Mouse (Mus musculus) liver, embryonic 14.5 days (tissue): ENCODE data around the gene Rars2. TPM values are rescaled to one million over a fixed set of nuclear protein-coding genes. Genes with fewer than 3 reads are reported as not detected.

Experiments
- ATAC-seq: fragments of 200-750 bp; cut with Nextera tagmentation; 2 replicates; pipeline ENCODE4 v1.8.0; 2017; ENCODE audit warnings: moderate number of reproducible peaks, mild to moderate bottlenecking, moderate library complexity; ENCODE audit not compliant: insufficient read depth
- DNase-seq, 3 experiments: peaks; one replicate each; pipeline ENCODE4 v3.0.0-alpha.2; 2012 to 2013; ENCODE audit warnings: low read depth in 3 of 3, low spot score in 3 of 3
- H3K27ac ChIP-seq: fragments of 300-500 bp; sonication (generic); 2 replicates; pipeline ENCODE4 v1.5.1; 2014; ENCODE audit warnings: moderate library complexity, mild to moderate bottlenecking, control low read depth, inconsistent platforms
- H3K27me3 ChIP-seq: fragments of 300-500 bp; sonication (generic); 2 replicates; pipeline ENCODE4 v1.6.1; 2014; ENCODE audit warnings: mild to moderate bottlenecking, low read length, moderate library complexity; ENCODE audit not compliant: control insufficient read depth, insufficient read depth
- H3K36me3 ChIP-seq: fragments of 300-500 bp; sonication (generic); replicated peaks from 2 replicates; pipeline ENCODE4 v1.6.1; 2014; ENCODE audit warnings: low read depth; ENCODE audit not compliant: control insufficient read depth, insufficient read depth
- H3K4me1 ChIP-seq, 2 experiments: fragments of 200-500 bp in 1 of 2; fragments of 300-500 bp in 1 of 2; sonication (generic) in 1 of 2; replicated peaks; 2 replicates each; pipeline ENCODE4 v1.6.1; 2012 to 2014; ENCODE audit warnings: antibody characterized with exemption in 1 of 2, inconsistent platforms in 1 of 2, low read length in 1 of 2; ENCODE audit not compliant: control insufficient read depth in 2 of 2, insufficient read depth in 2 of 2
- H3K4me2 ChIP-seq: fragments of 300-500 bp; sonication (generic); 2 replicates; pipeline ENCODE4 v1.6.1; 2014; ENCODE audit warnings: low read depth, mild to moderate bottlenecking, control low read depth, moderate library complexity
- H3K4me3 ChIP-seq, 2 experiments: fragments of 200-500 bp in 1 of 2; fragments of 300-500 bp in 1 of 2; sonication (generic) in 1 of 2; 2 replicates each; pipeline ENCODE4 v1.5.1; 2012 to 2014; ENCODE audit warnings: low read depth in 2 of 2, low read length in 2 of 2, mild to moderate bottlenecking in 2 of 2, control low read depth in 1 of 2, inconsistent platforms in 1 of 2, moderate library complexity in 1 of 2; ENCODE audit not compliant: insufficient read depth in 1 of 2
- H3K9ac ChIP-seq: fragments of 300-500 bp; sonication (generic); replicated peaks from 2 replicates; pipeline ENCODE4 v1.6.1; 2014; ENCODE audit warnings: mild to moderate bottlenecking, control low read depth, moderate library complexity
- H3K9me3 ChIP-seq: fragments of 300-500 bp; sonication (generic); 2 replicates; pipeline ENCODE4 v1.6.1; 2016; ENCODE audit warnings: low read length, mixed read lengths; ENCODE audit not compliant: control insufficient read depth
- CTCF ChIP-seq: IDR thresholded peaks from 2 replicates; pipeline ENCODE4 v1.5.1; 2016; ENCODE audit warnings: antibody characterized with exemption, low read depth, control low read depth
- EP300 ChIP-seq: IDR thresholded peaks from 2 replicates; pipeline ENCODE4 v1.6.1; 2016; ENCODE audit warnings: antibody characterized with exemption, low read depth
- WGBS: fragments of 180-500 bp; shearing (Covaris S2); extraction: QIAGEN DNeasy Blood & Tissue Kit; methylation state at CpG from one replicate; pipeline ENCODE4 v1.1.7; 2014; ENCODE audit not compliant: insufficient replicate concordance; 5-methylcytosine and 5-hydroxymethylcytosine counted together
- polyA plus RNA-seq, 2 experiments: library from polyadenylated mRNA; depleted of rRNA in 1 of 2; stranded (reverse) in 1 of 2; unstranded in 1 of 2; fragments of >200 nt; fragmentation: Nextera tagmentation in 1 of 2; extraction: Ambion mirVana in 1 of 2; gene quantifications; 2 replicates each; pipeline versions ENCODE4 v1.2.1 to v1.2.3; 2012 to 2014

The Rars2 gene
- polyA plus RNA-seq, 2 experiments, result 17.4 to 23.5 TPM

DNA sequence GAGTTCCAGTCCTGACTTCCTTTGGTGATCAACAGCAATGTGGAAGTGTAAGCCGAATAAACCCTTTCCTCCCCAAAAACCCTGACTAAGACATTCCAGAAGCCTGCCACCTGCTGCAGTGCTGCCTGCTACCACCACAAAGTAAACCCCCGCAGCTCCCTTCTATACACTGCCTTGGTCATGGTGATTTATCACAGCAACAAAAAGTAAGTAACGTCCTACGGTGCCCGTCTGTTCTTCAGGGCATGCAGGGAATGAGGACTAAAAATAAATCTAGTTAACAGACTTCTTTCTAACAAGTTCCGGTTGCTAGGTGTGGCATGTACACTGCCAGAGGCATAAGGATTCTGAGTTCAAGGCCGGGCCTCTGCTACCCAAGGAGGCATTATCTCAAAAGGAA lies 32.8 kb upstream of the Rars2 start:
- H3K27ac ChIP-seq, result no peak overlapping the region
- H3K36me3 ChIP-seq, result peaks cover 51% of the 10 kb centered on the region
- ATAC-seq (no peak), DNase-seq (no peak)
- no peak overlapping the region for H3K9ac ChIP-seq
- TF ChIP-seq EP300, result no peak
- no peak overlapping the region for H3K4me2 ChIP-seq
- 57% methylated on average over 7 of the region's 7 CpGs for WGBS
- no peaks in the 10 kb centered on the region for H3K27me3 ChIP-seq
- no peak overlapping the region for H3K4me3 ChIP-seq
- no peaks in the 10 kb centered on the region for H3K4me1 ChIP-seq
- no peaks in the 10 kb centered on the region for H3K9me3 ChIP-seq

DNA sequence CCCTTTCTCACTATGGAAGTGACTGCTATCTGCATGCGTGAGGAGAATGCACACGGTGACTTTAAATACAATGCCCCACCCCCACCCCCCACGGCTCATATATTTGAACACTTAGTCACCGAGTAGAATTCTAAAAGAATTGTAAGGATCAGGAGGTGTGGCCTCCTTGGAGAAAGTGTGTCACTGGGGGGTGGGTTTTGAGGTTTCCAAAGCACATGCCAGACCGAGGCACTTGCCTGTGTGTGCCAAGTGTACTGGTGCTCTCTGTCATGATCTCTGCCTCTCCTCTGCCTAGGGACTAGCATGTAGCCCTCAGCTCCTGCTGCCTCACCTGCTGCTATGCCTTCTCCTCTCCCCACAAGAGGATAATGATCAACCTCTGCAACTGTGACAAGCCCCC lies 32.3 kb upstream of the Rars2 start:
- DNase-seq (no peak), ATAC-seq (no peak)
- H3K4me1 ChIP-seq, result no peaks in the 10 kb centered on the region
- no peak overlapping the region for H3K27ac ChIP-seq
- no peak overlapping the region for H3K4me2 ChIP-seq
- no peaks in the 10 kb centered on the region for H3K27me3 ChIP-seq
- no peak overlapping the region for H3K9ac ChIP-seq
- WGBS, result 55% methylated on average over 5 of the region's 5 CpGs
- H3K4me3 ChIP-seq, result no peak overlapping the region
- H3K9me3 ChIP-seq, result no peaks in the 10 kb centered on the region
- TF ChIP-seq EP300 (no peak), CTCF (no peak)
- H3K36me3 ChIP-seq, result peaks cover 46% of the 10 kb centered on the region

DNA sequence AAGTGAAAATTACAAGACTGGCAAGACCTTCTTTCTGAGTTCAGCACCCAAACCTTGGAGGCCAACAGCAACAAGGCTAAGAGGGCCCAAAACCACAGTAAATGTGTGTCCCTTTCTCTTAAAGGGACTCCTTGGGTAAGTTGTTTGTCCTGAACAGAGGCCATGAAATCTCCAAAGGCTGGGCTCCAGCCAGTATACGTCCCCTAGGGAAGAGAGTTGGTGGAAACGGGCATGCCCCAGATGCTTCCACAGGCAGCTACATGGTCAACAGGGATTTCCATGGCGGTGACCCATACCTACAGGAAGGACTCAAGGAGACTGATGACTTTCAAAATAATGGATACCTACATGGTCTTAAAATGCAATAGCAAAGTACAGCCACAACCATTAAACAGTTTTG lies 31.3 kb upstream of the Rars2 start:
- ATAC-seq (no peak), DNase-seq (no peak)
- Histone ChIP-seq H3K4me1 (no peaks in the 10 kb centered on the region), H3K4me3 (no peak overlapping the region), H3K27ac (no peak overlapping the region), H3K9me3 (no peaks in the 10 kb centered on the region), H3K9ac (no peak overlapping the region), H3K36me3 (peaks cover 39% of the 10 kb centered on the region), H3K4me2 (no peak overlapping the region), H3K27me3 (no peaks in the 10 kb centered on the region)
- WGBS, result 91% methylated on average over 3 of the region's 3 CpGs
- TF ChIP-seq EP300 (no peak), CTCF (no peak)

DNA sequence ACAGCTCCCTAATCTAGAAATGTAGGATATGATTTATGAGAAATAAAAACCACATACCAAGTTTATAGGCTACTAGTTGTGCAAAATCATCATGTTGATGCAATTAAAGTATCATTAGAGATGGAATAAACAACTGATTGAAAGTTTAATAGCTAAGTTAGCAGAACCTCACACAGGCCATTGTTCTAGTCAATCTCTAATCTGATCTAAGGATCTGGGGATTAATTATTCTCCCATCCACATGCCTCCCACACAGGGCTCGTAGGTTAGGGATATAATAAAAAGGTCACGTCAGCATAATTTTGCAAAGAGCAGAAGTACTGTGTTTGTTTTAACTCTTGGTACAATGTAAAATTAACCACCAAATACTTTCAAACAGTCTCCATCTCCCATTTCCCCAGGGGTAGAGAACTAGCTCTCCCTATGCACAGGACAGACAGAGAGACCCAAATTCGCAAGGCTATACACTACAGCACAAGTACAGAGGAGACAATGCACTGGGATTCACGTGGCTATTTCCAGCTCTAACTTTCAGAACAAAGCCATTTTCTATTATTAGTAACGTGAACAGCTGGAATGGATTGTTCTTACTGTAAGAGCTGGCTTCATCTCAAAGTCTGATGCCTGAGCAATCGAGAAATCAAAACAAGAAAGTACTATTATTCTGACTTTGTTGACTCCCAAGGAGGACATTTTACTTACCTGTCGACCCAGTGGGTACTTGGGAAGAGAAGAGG lies 29.7 kb upstream of the Rars2 start:
- no peak for DNase-seq
- H3K4me2 ChIP-seq, result no peak overlapping the region
- TF ChIP-seq EP300, result no peak
- H3K4me3 ChIP-seq, result no peak overlapping the region
- no peak overlapping the region for H3K27ac ChIP-seq
- WGBS, result 78% methylated on average over 7 of the region's 7 CpGs
- no peak for ATAC-seq
- H3K4me1 ChIP-seq, result no peaks in the 10 kb centered on the region
- peaks cover 31% of the 10 kb centered on the region for H3K36me3 ChIP-seq
- no peak overlapping the region for H3K9ac ChIP-seq
- H3K27me3 ChIP-seq, result no peaks in the 10 kb centered on the region
- H3K9me3 ChIP-seq, result no peaks in the 10 kb centered on the region

DNA sequence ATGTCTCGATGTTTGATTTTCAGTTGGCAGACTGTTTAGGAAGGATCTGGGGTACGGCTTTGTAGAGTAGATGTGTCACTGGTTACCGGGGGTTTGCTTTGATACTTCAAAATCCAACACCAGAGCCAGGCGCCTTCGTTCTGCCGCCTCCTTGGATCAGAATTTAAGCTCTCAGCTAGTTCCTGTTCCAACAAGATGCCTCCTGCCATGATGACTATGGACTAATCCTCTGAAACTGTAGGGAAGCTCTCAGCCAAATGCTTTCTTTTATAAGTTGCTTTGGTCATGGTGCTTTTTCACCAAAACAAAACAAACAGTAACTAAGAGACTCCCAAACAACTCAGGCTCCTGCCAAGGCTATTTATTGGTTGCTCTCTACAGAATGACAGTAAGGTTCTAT lies 11.6 kb upstream of the Rars2 start:
- TF ChIP-seq EP300 (no peak), CTCF (no peak)
- Histone ChIP-seq H3K27ac (no peak overlapping the region), H3K4me3 (no peak overlapping the region), H3K36me3 (peaks cover 32% of the 10 kb centered on the region), H3K27me3 (no peaks in the 10 kb centered on the region), H3K4me1 (no peaks in the 10 kb centered on the region), H3K9ac (no peak overlapping the region), H3K9me3 (no peaks in the 10 kb centered on the region), H3K4me2 (no peak overlapping the region)
- 88% methylated on average over 6 of the region's 6 CpGs for WGBS
- no peak for ATAC-seq
- no peak for DNase-seq
